Mouse (Mus musculus): ENCODE results near the gene Klhdc4. TPM values are rescaled to one million over a fixed set of nuclear protein-coding genes. Genes with fewer than 3 reads are reported as not detected.

The Klhdc4 gene
- polyA plus RNA-seq, 1 experiment from 2014 or later = 53.9 TPM

DNA sequence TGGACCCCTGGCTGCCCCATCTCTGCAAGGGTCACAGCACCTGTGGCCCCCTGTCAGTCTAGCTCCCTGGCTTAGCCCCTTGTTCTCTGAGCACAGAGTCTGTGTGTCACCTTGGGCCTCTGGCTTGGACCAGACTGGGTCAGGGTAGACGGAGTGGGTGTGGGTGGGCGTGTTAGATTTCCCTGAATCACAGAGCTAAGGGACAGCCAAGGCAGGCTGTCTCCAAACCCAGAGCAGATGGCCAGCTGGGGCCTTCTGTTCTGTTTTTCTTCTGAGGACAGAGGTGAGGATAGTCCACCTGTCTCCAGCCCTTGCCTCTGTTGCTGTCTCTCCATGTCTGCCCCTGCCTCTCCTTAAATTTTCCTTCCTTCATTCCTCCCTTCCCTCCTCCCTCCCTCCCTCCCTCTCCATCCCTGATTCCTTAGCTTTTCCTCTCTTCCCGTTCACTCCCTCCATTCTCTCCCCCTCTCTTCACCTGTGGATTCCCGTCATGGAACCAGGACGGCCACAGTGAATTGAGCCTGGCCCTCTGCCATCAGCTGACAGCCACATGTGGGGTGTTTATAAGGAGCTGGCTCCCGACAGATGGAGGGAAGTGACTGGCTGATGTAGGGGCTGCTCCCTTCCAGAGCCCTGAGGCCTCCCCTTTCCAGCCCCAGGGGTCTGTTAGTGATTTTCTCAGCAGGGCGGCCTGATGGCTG, 66.2 kb downstream of the Klhdc4 start:
- H3K4me1 ChIP-seq = peaks cover 11% of the 10 kb centered on the region
- H3K27me3 ChIP-seq = 0 out of 2 replicates have a peak, but pooled peaks cover 5% of the 10 kb centered on the region
- H3K9ac ChIP-seq = no peak overlapping the region
- H3K36me3 ChIP-seq (replicated peaks) = no peaks in the 10 kb centered on the region
- H3K9me3 ChIP-seq = no peaks in the 10 kb centered on the region
- peak overlapping the region; percentile 61; the same call in 1 of the 2 replicates for H3K27ac ChIP-seq
- ATAC-seq (ENCODE audit: low FRiP score) = no peak
- no peak overlapping the region for H3K4me2 ChIP-seq
- WGBS = 66% methylated on average over 7 of the region's 7 CpGs
- no peak overlapping the region for H3K4me3 ChIP-seq (replicated peaks)

DNA sequence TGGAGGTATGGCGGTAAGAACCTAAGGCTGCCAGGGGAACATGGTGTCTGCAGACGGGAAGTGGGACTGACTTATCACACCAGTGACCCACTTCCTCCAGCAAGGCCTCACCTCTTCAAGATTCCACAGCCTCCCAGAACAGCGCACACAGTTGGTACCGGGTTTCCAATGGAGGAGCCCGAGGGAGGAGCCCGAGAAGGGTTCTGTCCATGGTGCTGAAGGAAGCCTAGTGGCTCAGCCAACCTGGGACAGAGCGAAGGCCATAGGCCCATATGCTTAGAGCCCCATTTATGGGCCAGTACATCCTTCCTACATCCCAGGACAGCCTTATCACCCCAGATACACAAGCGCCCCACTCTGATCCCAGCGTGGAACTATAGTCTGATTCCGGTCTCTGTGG, 67.9 kb downstream of the Klhdc4 start:
- Histone ChIP-seq H3K27me3 (0 out of 2 replicates have a peak, but pooled peaks cover 5% of the 10 kb centered on the region), H3K4me2 (no peak overlapping the region), H3K9me3 (no peaks in the 10 kb centered on the region), H3K4me1 (peaks cover 11% of the 10 kb centered on the region), H3K36me3 (replicated peaks) (no peaks in the 10 kb centered on the region), H3K4me3 (replicated peaks) (no peak overlapping the region), H3K9ac (no peak overlapping the region), H3K27ac (no peak overlapping the region)
- ATAC-seq (ENCODE audit: low FRiP score) = no peak
- 36% methylated on average over 10 of the region's 10 CpGs for WGBS

GRCm38 (mm10) chr8:121760484-121760883, 68.9 kb downstream of the Klhdc4 start:
- H3K27ac ChIP-seq = no peak overlapping the region
- no peak overlapping the region for H3K9ac ChIP-seq
- no peak overlapping the region for H3K4me3 ChIP-seq (replicated peaks)
- ATAC-seq (ENCODE audit: low FRiP score) = no peak
- H3K4me2 ChIP-seq = no peak overlapping the region
- WGBS = 69% methylated on average over 7 of the region's 7 CpGs
- H3K9me3 ChIP-seq = no peaks in the 10 kb centered on the region
- H3K27me3 ChIP-seq = 0 out of 2 replicates have a peak, but pooled peaks cover 5% of the 10 kb centered on the region
- H3K36me3 ChIP-seq (replicated peaks) = no peaks in the 10 kb centered on the region
- H3K4me1 ChIP-seq = peaks cover 11% of the 10 kb centered on the region

DNA sequence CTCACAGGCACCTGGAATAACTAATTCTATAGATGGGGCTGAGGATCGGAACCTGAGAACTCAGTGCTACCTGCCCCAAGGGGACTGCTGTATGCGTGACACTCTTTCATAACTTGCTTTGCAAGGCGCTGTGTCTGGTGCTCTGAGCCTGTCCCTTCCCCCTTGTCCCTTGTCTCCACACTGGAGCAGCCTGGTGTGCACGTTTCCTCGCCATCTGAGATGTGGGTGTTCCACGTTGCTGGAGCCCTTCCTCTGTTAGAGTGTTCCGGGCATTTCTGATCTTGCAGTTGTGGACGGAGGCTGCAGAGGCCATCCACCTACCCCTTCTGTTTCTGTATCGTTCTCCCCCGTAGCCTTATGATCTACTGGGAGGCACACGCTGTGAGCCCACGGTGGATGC, 70.9 kb downstream of the Klhdc4 start:
- Histone ChIP-seq H3K36me3 (replicated peaks) (no peaks in the 10 kb centered on the region), H3K9me3 (no peaks in the 10 kb centered on the region), H3K27ac (no peak overlapping the region), H3K4me1 (peaks cover 5% of the 10 kb centered on the region), H3K4me3 (replicated peaks) (no peak overlapping the region), H3K4me2 (no peak overlapping the region), H3K27me3 (0 out of 2 replicates have a peak, but pooled peaks cover 5% of the 10 kb centered on the region), H3K9ac (0 out of 2 replicates have a peak overlapping the region, but pooled peaks have one; percentile 21)
- WGBS = 82% methylated on average over 12 of the region's 12 CpGs
- ATAC-seq (ENCODE audit: low FRiP score) = no peak

- H3K4me3 ChIP-seq (replicated peaks) = no peak overlapping the region
Observed at GRCm38 (mm10) chr8:121751407-121751806, 78.0 kb downstream of the Klhdc4 start.

DNA sequence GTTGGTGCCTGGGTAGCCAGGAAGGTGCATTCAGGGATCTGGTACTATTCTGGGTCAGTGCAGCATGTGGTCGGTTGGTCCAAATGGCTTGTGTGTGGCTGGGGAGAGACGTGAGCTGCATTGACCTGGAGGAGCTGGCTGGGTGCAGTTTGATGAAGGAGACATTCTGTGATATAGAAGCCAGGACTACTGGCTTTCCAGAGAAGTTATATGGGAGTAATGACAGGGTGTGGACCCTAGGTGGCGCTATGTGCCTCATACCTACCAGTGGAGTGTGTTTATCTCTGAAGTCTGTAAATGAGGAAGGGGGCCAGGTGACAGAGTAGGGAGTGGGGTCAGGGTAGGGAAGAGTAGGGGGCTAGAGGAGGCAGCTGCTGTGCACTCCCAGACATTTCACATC, 78.9 kb downstream of the Klhdc4 start:
- 0 out of 2 replicates have a peak, but pooled peaks cover 4% of the 10 kb centered on the region for H3K27me3 ChIP-seq
- no peak overlapping the region for H3K9ac ChIP-seq
- H3K4me3 ChIP-seq (replicated peaks) = no peak overlapping the region
- 0 out of 2 replicates have a peak, but pooled peaks cover 11% of the 10 kb centered on the region for H3K9me3 ChIP-seq
- H3K36me3 ChIP-seq (replicated peaks) = no peaks in the 10 kb centered on the region
- no peak overlapping the region for H3K27ac ChIP-seq
- no peaks in the 10 kb centered on the region for H3K4me1 ChIP-seq
- H3K4me2 ChIP-seq = no peak overlapping the region
- no peak for ATAC-seq (ENCODE audit: low FRiP score)
- 40% methylated on average over 3 of the region's 3 CpGs for WGBS

More at GRCm38 (mm10) chr8:121751407-121751806, 78.0 kb downstream of the Klhdc4 start:
- Histone ChIP-seq H3K9ac (no peak overlapping the region), H3K27me3 (0 out of 2 replicates have a peak, but pooled peaks cover 4% of the 10 kb centered on the region), H3K4me2 (no peak overlapping the region), H3K9me3 (0 out of 2 replicates have a peak, but pooled peaks cover 11% of the 10 kb centered on the region), H3K27ac (no peak overlapping the region), H3K4me1 (no peaks in the 10 kb centered on the region), H3K36me3 (replicated peaks) (no peaks in the 10 kb centered on the region)
- WGBS = 26% methylated on average over 3 of the region's 3 CpGs
- no peak for ATAC-seq (ENCODE audit: low FRiP score)

GRCm38 (mm10) chr8:121749501-121749900, 79.9 kb downstream of the Klhdc4 start:
- Histone ChIP-seq H3K9ac (no peak overlapping the region), H3K4me1 (no peaks in the 10 kb centered on the region), H3K9me3 (0 out of 2 replicates have a peak, but pooled peaks cover 11% of the 10 kb centered on the region), H3K27me3 (0 out of 2 replicates have a peak, but pooled peaks cover 4% of the 10 kb centered on the region), H3K36me3 (replicated peaks) (no peaks in the 10 kb centered on the region), H3K4me2 (no peak overlapping the region), H3K4me3 (replicated peaks) (no peak overlapping the region), H3K27ac (no peak overlapping the region)
- 84% methylated on average over 9 of the region's 9 CpGs for WGBS
- no peak for ATAC-seq (ENCODE audit: low FRiP score)

Other genes starting within 250 kb of the Klhdc4 start
- 248 and 250 TPM in 2 replicates for gene Map1lc3b, start 239.2 kb downstream of the Klhdc4 start, polyA plus RNA-seq (2016; fragmentation: Nextera tagmentation; extraction: Ambion mirVana)
- 28.3 and 30.5 TPM in 2 replicates for gene Zcchc14, start 176.7 kb downstream of the Klhdc4 start, polyA plus RNA-seq (2016; fragmentation: Nextera tagmentation; extraction: Ambion mirVana)
- 27.4 and 30.1 TPM in 2 replicates for gene Jph3, start 99.9 kb downstream of the Klhdc4 start, polyA plus RNA-seq (2016; fragmentation: Nextera tagmentation; extraction: Ambion mirVana)
- 34.7 and 37.6 TPM in 2 replicates for gene Slc7a5, start 78.1 kb upstream of the Klhdc4 start, polyA plus RNA-seq (2016; fragmentation: Nextera tagmentation; extraction: Ambion mirVana)
- 0.31 TPM in 1 of 2 replicates, not detected in the other for gene Car5a, start 115.3 kb upstream of the Klhdc4 start, polyA plus RNA-seq (2016; fragmentation: Nextera tagmentation; extraction: Ambion mirVana)
- gene Banp, start 120.2 kb upstream of the Klhdc4 start, polyA plus RNA-seq (2016; fragmentation: Nextera tagmentation; extraction: Ambion mirVana) = 49.1 and 65.9 TPM in 2 replicates